Mouse (Mus musculus) c-Kit-negative CD71-positive TER-119-positive erythroid progenitor cells, embryonic 14.5 days (primary cell): ENCODE results near the gene Igf2bp3.

Source experiments
- DNase-seq: peaks from one replicate; pipeline ENCODE4 v3.0.0-alpha.2; 2013; ENCODE audit warnings: low read depth, low spot score

Igf2bp3 gene

DNA sequence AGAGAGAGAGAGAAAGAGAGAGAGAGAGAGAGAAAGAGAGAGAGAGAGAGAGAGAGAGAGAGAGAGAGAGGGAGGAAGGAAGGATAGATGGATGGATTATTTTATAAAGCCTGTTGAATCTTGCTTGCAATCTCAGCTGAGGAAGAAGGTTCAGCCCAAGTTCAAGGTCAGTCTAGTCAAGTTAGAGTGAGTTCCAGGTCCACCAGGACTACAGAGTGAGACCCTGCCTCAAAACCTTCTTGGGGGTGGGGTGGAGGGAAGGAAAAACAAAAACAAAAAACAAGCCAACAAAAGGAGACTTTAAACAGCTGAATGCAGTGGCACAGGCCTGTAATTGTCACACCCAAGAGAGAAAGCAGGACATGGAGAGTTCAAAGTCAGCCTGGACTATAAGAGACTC is 40.1 kb downstream of the Igf2bp3 start:
- no peak for DNase-seq

DNA sequence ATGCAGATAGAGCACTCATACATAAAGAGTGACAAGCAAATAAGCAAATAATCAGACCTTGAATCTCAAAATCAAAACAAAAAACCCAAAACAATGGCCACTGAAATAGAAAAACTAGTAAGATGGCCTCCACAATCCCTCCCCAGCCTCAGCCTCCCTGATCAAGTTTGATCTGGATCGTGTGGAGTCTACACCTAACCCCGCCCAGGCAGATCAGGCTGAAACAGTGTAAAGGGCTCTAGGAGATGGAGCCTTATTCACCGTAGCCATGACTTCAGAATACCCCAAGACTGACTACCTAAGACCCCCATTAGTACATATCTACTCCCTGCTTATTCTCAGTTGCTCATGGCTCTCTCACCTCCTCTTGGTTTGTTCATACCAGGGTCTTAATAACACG is 41.1 kb downstream of the Igf2bp3 start:
- DNase-seq = no peak

DNA sequence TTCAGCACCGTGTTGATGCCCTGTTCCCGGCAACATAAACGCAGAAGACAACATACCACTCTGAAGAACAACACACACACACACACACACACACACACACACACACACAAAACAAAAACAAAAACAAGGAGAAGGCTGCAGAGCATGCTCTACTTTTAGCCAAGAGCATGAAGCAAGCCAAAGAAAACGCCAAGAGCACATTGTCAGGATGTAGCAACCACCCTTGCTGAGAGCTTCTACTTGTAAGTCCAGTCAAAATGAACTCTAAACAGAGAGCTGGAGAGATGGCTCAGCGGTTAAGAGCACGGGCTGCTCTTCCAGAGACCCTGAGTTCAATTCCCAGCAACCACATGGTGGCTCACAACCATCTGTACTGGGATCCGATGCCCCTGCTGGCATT is 41.5 kb downstream of the Igf2bp3 start:
- DNase-seq = no peak

DNA sequence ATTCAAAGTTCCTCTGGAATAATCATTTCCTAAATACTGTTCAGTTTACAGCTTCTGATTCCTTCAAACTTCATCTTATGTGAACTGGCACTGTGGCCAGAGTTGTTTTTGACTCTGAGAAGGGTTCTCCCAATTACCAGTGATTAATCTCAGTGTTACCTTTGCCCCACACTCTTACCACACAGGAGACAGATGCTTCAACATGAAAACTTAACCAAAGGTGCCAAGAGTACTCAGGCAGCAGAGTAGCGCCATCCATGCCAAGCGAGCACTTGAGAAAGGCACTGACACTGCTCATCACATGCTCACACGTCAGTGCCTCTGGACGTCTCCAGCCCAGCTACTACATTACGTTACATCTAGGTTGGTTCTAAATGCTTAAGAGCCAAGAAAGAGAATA is 43.5 kb downstream of the Igf2bp3 start:
- no peak for DNase-seq

DNA sequence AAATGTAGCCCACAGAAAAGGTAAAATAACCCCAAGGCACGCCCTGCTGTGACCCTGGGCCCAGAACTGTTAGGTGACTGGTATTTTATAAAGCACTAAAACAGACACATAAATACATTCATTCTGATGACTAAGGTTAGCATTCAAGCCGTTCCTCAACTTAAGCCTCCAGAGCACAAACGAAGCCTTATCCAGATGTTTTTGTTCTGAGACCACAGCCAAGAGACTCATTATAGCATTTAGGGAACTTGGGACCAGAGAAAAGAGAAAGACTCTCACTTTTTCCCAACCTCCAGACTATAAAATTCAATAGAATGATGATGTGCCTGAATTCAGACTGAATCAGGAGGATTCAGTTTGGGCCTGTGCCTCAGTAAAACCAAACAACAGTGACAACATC is 46.1 kb downstream of the Igf2bp3 start:
- no peak for DNase-seq

DNA sequence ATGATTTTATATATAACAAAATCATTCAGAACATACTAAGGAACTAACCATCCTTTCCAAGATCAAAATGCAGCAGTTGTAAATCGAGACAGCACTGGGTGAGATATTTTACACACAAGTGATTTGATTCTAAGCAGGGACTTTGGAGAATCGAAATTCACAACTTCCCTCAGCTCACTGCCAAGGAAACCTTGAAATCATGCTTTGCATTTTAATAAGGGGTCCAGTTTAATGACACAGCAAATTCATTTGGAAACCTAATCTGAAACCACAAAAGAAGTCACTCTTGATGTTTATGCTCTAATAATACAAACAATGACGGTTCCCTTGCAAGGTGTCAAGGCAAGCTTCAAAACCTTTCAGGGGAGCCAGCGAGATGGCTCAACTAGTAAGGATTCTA is 47.4 kb downstream of the Igf2bp3 start:
- no peak for DNase-seq

DNA sequence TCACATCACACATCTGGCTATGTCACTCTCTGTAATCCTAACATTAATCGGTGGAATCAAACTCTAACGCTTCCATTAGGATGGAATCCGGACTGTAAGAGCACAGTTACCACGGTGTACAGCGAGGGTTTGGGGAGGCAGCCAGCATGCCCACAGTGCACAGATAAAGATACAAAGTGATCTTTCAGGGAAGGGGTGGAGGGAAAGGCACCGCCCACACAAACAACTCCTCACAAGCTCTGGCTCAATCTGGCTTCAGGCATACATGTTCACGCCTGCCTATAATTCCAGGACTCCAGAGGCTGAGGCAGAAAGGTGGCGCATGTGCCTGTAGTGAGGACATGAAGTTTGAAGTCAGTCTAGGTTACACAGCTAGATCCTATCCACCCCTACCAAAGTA is 48.4 kb downstream of the Igf2bp3 start:
- DNase-seq = no peak

DNA sequence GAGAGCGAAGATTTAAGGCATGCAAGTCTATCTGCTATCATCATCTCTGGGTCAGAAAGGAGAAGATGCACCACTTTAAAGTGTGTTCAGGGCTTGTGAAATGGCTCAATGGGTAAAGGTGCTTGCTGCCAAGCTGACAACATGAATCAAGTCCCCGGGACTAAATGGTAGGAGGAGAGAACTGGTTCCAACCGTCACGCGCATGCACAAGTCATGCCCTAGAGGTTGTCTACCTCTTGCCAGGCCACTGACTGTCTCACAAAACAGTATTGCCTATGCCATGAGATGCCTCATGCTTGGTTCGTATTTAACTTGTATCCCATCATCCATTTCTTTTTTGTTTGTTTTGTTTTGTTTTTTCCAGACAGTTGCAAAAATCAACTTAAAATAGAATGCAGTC is 48.9 kb downstream of the Igf2bp3 start:
- no peak for DNase-seq

DNA sequence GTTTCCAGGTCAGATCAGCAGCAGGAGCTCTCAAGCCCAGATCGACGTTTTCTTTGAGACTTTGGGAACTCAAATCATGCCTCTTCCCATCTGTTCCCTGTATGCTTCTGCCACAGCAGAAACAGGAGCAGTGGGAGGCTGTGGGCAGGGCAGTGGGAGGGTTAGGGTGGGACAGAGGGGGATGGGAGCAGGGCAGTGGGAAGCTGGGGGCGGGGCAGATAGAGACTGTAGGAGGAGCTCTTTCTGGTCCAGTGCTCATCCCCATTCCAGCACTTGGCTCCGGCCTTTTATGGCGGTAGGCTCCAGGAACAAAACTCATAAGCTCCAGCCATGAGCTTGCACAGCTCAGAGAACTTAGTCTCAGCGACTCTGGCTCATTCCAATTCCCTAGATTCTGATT is 49.7 kb downstream of the Igf2bp3 start:
- no peak for DNase-seq

DNA sequence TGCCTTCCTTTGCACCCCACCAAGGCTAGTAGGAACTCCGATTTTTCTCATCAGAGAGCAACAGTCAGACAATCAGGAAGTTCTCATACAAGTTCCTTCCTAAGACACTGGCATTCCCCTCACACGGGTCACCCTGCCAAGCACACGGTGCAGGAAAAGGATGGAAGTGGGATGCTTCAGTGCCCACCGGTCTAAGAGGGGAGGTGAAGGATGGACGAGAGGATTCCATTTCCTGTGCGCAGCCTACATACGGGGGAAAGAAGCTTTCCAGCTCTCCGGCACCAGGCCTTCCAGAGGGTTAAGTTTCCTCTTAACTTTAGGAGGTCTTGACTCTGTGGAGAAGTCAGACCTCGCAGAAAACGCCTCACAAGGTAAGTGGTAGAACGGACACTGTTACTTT is 50.1 kb downstream of the Igf2bp3 start:
- no peak for DNase-seq

DNA sequence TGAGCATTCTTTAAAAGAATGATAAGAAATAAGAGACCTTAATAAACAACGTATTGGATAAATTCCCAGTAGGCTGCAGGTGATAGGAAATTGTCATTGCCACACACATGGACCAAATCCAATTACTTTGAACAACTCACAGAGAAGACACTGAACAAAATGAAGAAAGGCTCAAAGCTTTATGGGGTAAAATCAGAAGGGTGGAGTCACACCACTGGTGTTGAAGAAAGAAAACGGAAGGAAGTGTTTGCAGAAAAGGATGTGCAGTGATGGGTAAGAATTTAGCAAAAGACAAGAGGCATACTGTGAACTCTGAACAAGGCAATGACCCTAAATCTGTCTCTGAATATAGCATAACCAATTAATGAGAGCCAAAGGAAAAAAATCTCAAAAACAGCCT is 54.8 kb downstream of the Igf2bp3 start:
- DNase-seq = no peak

DNA sequence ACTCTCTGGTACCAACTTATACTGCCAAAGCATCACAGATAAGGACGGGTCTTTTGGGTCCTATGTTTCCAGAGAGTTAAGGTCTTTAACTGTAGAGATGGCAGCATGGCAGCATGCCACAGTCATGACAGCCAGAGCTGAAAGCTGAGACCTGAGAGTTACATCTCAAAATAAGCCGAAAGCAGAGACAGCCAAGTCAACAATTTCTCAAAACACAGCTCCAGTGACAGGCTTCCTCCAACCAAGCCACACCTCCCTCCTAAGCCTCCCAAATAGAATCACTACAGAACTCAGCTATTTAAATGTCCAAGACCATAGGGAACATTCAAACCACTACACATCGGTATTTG is 58.0 kb downstream of the Igf2bp3 start:
- no peak for DNase-seq

DNA sequence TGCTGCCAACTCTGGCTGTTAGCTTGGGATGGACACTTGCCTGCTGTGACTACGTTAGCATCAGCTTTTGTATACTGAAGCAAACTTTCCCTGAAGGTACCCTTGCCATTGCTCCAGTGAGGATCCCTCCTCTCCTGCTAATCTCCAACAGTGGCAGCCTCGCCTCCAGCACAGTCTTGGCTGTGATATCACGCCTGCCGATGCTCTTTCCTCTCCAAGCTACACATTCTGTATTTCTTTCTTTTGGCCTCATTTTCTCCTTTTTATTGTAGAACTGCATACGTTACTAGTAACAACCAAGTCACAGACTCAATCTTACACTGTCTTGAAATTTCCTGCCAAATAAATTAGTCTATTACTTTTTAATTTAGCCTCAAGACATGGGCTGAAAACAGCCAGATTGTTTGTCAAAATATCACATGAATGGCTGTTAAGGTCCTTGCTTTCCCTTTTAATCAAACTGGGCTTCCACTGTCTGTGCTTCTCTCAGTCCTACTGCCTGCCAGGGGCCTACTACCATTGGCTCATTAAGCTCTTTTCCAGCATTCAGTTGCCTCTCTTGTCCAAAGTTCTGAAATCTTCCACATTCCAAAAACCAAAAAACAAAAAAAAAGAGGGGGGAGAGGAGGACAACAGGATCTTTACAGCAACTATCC is 58.5 kb downstream of the Igf2bp3 start:
- no peak for DNase-seq

DNA sequence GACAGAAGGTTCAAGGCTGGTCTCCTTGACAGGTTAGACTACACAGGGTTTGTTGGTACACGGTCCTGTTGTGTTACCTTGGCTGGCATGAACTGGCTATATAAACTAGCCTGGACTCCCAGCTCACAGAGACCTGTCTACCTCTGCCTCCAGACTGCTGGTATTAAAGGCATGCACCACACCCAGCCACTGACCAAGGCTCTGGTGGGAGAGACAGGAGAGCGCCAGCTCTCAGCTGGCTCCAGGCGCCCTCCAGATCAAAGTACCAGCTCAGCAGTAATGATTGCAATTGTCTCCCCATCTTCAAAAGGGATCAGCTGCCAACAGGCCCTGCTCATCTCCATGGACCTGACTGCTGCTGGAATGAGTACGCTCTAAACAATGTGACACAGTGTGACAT is 63.3 kb downstream of the Igf2bp3 start:
- DNase-seq = no peak

DNA sequence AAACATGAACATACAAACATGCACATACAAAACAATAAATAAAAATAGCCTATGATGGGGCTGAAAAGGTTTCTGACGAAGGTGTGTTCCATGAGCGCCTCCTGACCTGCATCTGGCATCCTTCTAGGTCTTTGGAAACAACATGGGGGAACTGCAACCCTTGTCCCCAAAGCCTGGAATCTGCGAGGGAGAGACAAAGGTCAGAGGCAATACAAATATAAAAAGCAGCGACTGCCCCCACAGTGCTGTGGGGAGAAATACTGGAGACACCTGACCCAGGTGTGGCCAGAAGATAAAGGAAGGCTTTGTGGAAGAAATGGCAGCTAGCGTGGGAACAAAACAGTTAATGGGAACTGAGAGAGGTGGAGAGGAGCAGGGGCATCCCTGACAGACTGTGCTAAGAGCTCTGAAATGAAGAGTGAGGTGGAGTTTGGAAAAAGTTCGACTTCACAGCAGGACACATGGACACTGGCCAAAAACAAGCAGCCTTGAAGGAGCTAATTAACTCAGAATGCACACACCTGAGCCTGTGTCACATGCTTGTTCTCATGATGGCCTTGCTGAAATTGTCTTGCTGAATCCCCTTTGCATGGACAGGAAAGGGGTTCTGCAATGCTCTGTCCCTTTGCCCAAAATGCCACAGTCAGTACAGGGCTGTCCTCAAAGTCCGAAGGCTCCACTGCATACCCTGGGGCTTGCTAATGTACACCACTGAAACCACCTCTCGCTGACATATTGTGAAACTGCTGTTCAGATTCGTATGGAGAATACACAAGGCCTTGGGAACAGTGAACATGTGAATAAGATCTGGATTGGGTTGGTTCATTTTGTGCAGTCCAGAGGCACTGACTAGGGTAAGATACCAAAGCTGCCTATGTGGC is 64.2 kb downstream of the Igf2bp3 start:
- DNase-seq = no peak

DNA sequence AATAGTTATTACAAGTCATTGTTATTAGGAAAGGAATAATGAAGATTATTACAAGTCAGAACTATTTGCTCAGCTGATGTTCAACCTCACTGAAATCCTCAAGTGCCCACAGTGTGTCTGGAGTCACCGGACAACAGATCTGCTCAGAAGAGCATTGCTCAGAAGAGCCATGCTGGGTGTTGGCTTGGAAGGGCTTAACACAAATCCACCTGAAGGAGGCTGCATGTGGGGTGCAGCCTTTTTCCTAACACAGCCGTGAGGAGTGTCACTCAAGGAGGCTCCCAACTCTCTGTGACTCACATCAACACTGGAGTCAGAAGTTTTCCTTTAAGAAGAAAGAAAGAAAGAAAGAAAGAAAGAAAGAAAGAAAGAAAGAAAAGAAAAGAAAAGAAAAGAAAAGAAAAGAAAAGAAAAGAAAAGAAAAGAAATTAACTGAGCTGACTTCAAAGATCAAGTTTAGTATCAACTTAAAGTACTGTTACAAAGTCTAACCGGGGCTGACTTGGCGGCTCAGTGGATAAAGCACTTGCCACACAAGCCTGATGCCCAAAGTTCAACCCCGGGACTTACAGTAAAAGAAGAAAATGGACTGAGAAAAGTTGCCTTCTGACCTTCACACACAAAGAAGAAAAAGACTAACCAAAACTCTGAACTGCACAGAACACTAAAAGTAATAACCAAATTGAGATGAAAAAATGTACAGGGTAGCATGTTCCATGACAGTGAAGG is 65.4 kb downstream of the Igf2bp3 start:
- no peak for DNase-seq

DNA sequence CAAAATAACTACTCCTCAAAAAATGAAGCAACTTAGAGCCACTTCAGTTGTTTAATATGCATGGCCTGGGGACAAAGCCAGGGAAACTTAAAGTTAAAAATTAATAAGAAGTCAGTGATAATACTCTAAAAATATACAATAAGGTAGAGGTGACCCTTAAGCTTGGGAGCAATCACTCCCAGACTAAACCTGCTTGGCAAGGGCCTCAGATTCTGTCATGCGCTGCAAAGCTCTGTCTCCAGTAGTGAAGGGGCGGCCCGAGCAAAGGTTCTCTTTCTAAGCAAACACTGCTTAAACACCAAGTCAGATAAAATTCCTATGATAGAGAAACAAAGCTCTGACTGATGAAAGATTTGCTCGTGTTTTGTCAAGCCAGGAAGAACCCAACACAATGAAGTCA is 66.0 kb downstream of the Igf2bp3 start:
- DNase-seq = no peak

DNA sequence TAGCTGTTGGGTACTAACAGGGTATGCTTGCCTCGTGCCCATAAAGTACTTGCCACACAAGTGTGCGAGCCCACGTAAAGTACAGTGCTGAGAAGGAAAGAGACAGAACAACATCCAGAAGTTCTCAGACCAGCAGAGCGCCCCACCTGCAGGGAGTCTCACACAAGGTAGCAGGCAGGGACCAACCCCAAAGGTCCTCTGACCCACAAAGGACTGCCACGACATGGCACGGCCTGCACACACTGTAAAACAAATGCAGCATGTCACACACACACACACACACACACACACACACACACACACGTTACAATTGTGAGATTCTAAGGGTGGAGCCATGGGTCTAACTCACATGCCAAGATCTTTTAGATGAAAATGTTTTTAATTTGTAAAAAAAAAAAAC is 66.4 kb downstream of the Igf2bp3 start:
- no peak for DNase-seq

DNA sequence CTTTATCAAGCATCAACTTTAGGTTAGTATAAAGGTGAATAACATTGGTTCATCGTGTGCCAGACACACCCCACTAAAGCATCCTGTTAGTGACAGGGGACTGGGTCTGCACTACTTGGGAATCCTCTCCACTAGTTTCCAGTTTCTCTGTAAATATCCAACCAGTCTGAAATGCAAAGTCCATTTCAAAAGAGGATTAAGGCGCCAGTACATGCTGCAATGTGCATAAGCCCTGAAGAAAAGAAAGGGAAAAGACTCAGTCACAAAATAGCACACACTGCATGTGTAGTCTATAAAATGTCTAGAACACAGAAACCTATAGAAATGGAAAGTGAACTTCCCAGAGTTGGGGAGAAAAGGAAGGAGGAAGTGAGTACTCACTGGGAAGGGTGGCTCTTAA is 68.3 kb downstream of the Igf2bp3 start:
- no peak for DNase-seq

DNA sequence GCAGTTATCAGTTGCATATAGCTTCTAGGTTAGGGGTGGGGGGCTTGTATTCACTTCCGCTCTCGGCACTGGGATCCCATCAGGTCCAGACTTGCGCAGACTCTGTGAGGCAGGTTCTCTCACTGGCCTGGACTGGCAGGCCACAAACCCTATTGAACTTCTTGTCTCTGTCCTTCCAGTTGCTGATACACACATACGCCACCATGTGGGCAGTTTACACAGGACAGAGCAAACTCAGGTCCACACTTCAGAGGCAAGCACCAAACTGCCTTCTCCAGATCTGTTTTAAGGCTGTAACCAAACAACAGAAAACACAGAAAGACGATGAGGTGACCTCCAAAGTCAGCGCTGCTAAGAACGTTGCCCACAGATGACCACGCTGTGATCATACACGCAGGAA is 72.3 kb downstream of the Igf2bp3 start:
- DNase-seq = no peak

DNA sequence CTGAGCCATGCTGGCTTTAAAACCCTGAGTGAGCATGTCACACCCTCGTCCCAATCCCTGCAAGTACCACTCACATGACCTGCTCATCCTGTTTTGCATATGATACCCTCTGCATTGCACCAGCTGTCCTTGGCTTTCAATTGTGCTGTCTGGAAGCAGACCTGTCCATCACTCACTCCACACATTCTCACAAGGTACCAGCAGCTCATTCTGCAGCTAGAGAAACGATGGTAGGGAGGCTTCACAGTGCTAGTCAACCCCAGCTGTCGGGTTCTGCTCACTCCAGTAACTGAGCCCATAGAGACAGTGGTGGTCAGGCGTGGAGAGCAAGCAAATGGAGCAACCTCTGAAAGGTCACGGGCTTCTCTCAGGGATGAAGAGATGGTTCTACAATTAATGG is 73.6 kb downstream of the Igf2bp3 start:
- DNase-seq = no peak

DNA sequence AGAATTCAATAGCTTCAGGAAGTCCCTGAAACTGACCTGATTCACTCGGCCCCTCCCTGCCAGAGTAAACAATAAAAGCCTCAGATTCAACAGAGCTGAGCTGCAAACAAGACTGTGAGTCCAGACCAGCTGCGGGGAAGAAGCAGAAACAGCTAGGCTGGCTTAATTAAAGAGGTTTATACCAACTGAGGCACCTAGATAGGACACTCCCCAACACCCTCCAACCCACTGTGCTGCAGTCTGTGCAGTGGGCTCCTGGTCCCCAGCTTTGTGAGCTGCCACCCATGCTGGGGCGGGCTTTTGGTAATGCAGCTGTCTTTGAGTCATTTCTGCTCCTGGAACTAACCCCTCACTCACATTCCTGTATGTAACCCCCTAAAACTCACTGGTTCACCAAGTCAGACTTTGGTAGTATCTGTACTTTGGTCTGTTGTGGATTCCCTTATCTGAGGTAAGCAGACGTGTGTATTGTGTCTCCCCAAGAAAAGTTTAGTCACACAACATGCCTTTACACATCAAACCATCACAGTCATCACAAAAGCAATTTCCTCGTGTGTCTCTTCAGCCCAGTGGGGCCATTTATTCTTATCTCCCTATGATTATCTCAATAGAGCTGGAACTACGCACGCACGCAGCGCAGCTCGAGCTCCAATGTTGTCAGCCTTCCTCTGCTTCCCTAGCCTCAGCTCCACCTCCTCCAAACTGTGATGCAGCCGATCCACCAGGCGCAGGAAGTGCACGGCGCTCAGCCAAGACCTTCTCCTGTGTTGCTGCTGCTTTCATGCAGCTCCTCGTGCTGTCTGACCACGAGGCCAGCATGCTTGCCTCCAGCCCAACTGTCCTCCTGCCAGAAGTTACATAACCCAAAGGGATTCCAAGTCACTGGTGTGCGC is 76.4 kb downstream of the Igf2bp3 start:
- DNase-seq = no peak
